Mouse (Mus musculus): Measurements from ENCODE around the gene Gm10134. TPM values are rescaled to one million over a fixed set of nuclear protein-coding genes. Genes with fewer than 3 reads are reported as not detected.
A peak's percentile ranks its signal among the peaks of the same experiment; 100 is the strongest.
"Not testable (repeated sequence)": the region's sequence is repeated elsewhere in the genome, so short reads cannot be mapped to it uniquely, and the experiment has no call there.

The Gm10134 gene
- polyA plus RNA-seq, 1 experiment = not detected

DNA sequence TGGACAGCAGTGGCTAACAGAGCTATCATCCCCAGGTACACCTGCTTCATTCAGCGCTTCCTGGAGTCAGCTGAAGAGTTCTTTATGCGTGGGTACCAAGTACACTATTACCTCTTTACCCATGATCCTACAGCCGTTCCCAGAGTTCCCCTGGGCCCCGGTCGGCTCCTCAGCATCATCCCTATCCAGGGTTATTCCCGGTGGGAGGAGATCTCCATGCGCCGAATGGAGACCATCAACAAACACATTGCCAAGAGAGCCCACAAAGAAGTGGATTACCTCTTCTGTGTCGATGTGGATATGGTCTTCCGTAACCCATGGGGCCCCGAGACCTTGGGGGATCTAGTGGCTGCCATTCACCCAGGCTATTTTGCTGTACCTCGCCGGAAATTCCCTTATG lies 1.2 kb upstream of the Gm10134 start:
- TF ChIP-seq POLR2A (IDR thresholded peaks at IDR 0.05; ENCODE audit: low read depth, low read length) = no peak
- Histone ChIP-seq H3K27ac (ENCODE audit: insufficient read depth, low read length) (no peak overlapping the region), H3K4me3 (ENCODE audit: insufficient read depth, low read length) (no peak overlapping the region), H3K4me1 (ENCODE audit: control insufficient read depth, insufficient read depth, low read length) (no peaks in the 10 kb centered on the region)

DNA sequence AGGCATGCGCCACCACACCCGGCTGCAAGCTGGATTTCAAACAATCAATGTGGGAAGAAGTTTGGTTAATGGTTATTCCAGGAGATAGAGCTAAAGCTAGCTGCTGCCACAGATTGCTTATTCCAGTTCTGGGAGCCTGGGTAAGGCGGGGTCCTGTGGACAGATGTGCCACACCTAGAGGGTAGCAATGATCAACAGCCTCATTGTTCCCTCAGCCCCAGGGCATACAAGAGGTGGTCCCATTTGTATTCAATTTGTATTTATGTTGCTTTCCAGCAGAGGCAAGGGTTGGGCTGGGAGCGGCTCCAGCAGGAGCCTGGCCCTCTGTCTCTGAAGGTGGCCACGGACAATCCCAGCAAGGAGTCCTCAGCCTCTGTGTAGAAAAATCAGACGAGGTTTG lies 396 bp downstream of the Gm10134 start:
- Histone ChIP-seq H3K4me1 (ENCODE audit: control insufficient read depth, insufficient read depth, low read length) (no peaks in the 10 kb centered on the region), H3K27ac (ENCODE audit: insufficient read depth, low read length) (no peak overlapping the region), H3K4me3 (ENCODE audit: insufficient read depth, low read length) (no peak overlapping the region)
- TF ChIP-seq CTCF (IDR thresholded peaks at IDR 0.05; ENCODE audit: borderline replicate concordance, insufficient read depth, low read length) (no peak), POLR2A (IDR thresholded peaks at IDR 0.05; ENCODE audit: low read depth, low read length) (no peak)

DNA sequence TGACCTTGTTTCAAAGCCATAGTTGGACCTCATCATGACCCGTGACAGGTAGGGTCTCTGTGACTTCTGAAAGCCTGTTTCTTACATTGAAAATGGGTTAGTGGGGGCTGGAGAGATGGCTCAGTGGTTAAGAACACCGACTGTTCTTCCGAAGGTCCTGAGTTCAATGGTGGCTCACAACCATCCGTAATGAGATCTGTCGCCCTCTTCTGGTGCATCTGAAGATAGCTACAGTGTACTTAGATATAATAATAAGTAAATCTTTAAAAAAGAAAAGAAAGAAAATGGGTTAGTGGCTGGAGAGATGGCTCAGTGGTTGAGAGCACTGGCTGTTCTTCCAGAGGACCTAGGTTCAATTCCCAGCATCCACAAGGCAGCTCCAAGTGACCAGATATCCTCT lies 5.7 kb downstream of the Gm10134 start:
- H3K4me1 ChIP-seq (ENCODE audit: control insufficient read depth, insufficient read depth, low read length); H3K4me3 ChIP-seq (ENCODE audit: insufficient read depth, low read length); H3K27ac ChIP-seq (ENCODE audit: insufficient read depth, low read length): not testable (repeated sequence)

DNA sequence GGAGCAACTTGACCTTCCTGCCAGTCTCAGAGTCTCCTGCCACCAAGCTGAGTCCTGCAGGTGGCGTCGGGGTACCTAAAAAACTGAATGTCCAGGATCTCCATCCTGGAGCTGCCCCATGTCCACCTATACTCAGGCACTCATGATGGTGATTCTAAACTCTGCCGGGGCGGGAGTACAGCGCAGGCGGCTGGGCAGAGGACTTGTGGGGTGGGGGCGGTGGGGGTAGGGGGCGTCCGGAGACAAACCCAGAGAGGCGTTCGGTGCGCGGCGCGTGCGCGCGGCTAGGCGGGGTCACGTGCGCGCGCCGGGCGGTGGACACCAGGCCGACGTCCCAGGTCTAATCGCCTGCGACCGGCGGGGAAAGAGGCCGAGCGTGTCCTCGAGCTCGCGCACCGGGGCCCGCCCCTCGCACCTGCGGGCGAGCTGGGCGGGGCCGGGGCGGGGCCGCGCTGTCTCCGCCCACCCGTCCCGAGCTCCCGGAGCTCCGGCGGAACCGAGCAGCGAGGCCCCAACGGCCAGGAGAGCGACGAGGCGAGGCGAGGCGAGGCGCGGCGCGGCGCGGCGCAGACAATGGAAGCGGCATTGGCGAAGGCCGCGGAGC lies 7.0 kb downstream of the Gm10134 start, which contains the start of gene Ralgds:
Gene Ralgds, plus strand, starts transcription at position 328 of the 604 bp plus-strand sequence.
- no peak within 1 kb of the TSS for H3K27ac ChIP-seq (ENCODE audit: insufficient read depth, low read length)
- TF ChIP-seq POLR2A (IDR thresholded peaks at IDR 0.05; ENCODE audit: low read depth, low read length) = peak; percentile 46
- no peak for TF ChIP-seq CTCF (IDR thresholded peaks at IDR 0.05; ENCODE audit: borderline replicate concordance, insufficient read depth, low read length)
- 0 out of 2 replicates have a peak, but pooled peaks cover 4% of the 10 kb centered on the region for H3K4me1 ChIP-seq (ENCODE audit: control insufficient read depth, insufficient read depth, low read length)
- H3K4me3 ChIP-seq (ENCODE audit: insufficient read depth, low read length) = peak within 1 kb of the TSS; percentile 52

DNA sequence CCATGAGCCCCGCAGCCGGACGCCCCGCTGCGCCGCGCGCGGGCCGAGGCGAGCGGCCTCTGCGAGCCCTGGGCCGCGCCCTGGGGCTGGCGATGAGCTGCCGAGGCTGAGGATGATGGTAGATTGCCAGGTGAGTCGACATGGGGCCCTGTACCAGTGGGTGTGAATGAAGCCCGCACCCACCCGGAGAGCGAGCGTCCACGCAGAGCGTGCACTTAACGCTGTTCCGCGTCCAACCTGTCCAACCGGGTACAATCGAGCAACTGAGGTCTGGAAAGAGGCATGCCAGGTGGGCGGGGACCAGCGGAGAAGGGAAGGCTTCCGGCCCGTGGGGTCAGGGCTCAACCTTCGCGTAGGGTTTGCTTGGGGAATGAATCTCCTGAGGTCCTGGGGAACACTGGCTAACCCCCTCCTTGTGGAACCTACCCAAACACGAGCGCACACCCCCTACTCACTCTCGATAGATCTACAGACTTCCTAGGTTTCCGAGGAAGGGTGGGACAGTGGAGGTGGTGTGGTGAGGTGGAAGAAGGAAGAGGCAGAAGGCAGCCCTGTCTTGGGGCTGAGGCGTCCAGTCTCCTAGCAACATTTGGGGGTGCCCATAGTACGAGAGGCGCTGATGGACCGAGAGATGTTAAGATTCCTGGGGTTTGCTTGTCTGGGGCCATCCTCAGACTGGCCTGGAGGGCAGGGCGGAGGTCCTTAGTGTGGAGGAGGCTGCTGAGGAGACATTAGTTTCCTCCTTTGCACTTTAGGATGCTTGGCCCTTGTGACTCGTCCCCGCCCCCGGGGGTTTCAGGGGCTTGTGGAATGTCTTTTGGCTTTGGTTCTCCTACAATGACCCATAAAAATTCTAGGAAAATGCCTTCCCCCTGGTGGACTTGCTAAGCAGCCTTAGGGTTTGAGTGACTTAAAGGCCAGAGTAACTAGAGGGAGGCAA lies 7.8 kb downstream of the Gm10134 start:
- peak overlapping the region; percentile 52 for H3K4me3 ChIP-seq (ENCODE audit: insufficient read depth, low read length)
- H3K4me1 ChIP-seq (ENCODE audit: control insufficient read depth, insufficient read depth, low read length) = 0 out of 2 replicates have a peak, but pooled peaks cover 4% of the 10 kb centered on the region
- H3K27ac ChIP-seq (ENCODE audit: insufficient read depth, low read length) = no peak overlapping the region
- TF ChIP-seq POLR2A (IDR thresholded peaks at IDR 0.05; ENCODE audit: low read depth, low read length) = no peak; the same call in 1 of the 2 replicates
- TF ChIP-seq CTCF (IDR thresholded peaks at IDR 0.05; ENCODE audit: borderline replicate concordance, insufficient read depth, low read length) = no peak

DNA sequence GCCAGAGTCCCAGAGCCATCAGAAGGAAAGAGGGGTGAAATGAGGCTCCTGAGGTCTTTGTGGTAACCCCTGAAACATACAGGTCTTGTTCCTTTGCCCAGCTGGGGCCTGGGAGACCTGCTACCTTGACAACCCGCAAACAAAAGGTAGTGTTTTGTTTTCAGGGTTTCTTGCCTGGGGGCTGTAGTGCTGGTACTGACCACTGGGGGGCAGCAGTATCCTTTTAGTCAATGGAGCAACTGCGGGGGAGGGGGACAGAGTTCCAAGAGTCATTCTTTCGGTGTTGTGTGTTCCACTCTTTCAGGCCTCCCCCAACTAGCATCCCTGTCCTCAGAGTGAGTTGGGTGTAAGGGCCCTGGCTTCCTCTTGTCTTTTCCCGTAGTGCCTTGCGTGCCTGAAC lies 8.6 kb downstream of the Gm10134 start:
- TF ChIP-seq CTCF (IDR thresholded peaks at IDR 0.05; ENCODE audit: borderline replicate concordance, insufficient read depth, low read length) (peak; percentile 52), POLR2A (IDR thresholded peaks at IDR 0.05; ENCODE audit: low read depth, low read length) (no peak)
- H3K27ac ChIP-seq (ENCODE audit: insufficient read depth, low read length) = no peak overlapping the region
- H3K4me3 ChIP-seq (ENCODE audit: insufficient read depth, low read length) = no peak overlapping the region
- 0 out of 2 replicates have a peak, but pooled peaks cover 4% of the 10 kb centered on the region for H3K4me1 ChIP-seq (ENCODE audit: control insufficient read depth, insufficient read depth, low read length)

DNA sequence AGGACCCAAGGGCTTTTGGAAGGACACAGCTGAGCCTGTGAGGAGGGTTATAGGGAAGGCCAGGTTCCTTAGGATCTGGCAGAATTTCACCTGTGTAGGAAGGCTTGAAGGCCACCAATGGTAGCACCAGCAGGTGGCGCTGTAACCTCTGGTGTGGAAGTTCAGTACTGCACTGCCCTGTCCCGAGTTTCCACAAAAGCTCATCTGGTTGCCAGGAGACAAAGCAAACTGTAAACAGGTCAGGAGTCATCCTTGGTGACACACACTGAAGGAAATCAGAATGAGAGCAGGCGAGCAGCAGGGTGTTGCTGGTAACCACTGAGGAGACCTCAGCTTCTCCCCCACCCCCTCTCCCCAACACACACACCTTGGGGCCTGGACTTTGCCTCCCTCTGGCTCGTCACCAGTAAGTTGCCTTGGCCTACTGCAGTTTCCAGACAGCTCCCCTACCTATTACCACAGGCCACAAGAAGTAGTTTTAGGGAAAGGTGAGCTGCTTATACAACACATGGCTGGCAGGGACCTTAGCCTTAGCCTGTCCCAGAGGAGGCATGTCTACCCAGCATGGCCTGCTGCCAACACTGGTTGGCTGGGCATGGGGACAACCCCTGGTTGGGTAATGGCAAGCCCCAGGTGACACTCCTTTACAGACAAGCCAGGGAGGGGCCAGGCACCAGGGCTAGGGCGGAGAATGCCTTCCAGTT lies 11.5 kb downstream of the Gm10134 start:
- Histone ChIP-seq H3K4me1 (ENCODE audit: control insufficient read depth, insufficient read depth, low read length) (0 out of 2 replicates have a peak, but pooled peaks cover 4% of the 10 kb centered on the region), H3K4me3 (ENCODE audit: insufficient read depth, low read length) (no peak overlapping the region), H3K27ac (ENCODE audit: insufficient read depth, low read length) (no peak overlapping the region)
- TF ChIP-seq CTCF (IDR thresholded peaks at IDR 0.05; ENCODE audit: borderline replicate concordance, insufficient read depth, low read length) (peak; percentile 91), POLR2A (IDR thresholded peaks at IDR 0.05; ENCODE audit: low read depth, low read length) (no peak)

DNA sequence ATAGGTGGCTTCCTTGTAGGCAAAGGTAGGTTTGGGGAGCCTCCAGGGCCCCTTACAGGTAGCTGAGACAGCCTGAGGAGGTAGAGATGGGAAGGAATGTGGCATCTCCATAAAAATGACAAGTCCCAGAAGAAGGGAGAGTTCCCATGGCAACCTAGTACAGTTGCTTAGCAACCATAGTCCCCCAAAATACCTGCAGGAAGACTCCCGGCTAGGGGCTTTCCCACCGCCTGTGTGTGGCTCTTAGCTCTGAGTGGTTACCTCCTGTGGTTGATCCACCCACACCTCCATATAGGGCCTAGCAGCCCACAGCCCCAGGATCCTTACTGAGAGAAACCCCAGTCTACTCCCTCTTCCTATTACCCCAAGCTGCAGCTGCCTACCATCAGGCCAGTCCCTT lies 12.3 kb downstream of the Gm10134 start:
- Histone ChIP-seq H3K4me1 (ENCODE audit: control insufficient read depth, insufficient read depth, low read length) (0 out of 2 replicates have a peak, but pooled peaks cover 4% of the 10 kb centered on the region), H3K4me3 (ENCODE audit: insufficient read depth, low read length) (no peak overlapping the region), H3K27ac (ENCODE audit: insufficient read depth, low read length) (no peak overlapping the region)
- TF ChIP-seq POLR2A (IDR thresholded peaks at IDR 0.05; ENCODE audit: low read depth, low read length) (no peak), CTCF (IDR thresholded peaks at IDR 0.05; ENCODE audit: borderline replicate concordance, insufficient read depth, low read length) (no peak)

DNA sequence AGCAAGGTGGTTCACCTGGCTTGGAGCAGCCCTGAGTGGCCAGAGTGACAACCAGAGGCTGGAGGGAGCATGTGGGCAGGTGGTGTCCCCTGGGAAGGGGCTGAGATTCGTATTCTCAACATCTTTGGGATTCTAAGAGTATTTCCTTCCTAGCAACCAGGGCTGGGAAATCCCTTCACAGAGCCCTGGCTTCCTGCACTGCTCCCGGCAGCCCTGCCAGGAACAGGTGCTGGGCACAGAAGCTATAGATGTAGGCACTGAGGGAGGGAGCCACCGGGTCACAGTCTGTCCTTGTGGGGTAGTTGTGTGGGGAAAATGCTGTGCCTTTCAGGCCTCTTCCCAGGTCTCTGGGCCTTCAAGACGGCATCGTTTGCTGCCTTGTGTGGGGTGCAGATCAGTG lies 14.7 kb downstream of the Gm10134 start:
- Histone ChIP-seq H3K4me1 (ENCODE audit: control insufficient read depth, insufficient read depth, low read length) (peaks cover 18% of the 10 kb centered on the region; the same call in 1 of the 2 replicates), H3K4me3 (ENCODE audit: insufficient read depth, low read length) (no peak overlapping the region), H3K27ac (ENCODE audit: insufficient read depth, low read length) (no peak overlapping the region)
- TF ChIP-seq CTCF (IDR thresholded peaks at IDR 0.05; ENCODE audit: borderline replicate concordance, insufficient read depth, low read length) (no peak), POLR2A (IDR thresholded peaks at IDR 0.05; ENCODE audit: low read depth, low read length) (no peak)

Data from embryonic fibroblast, embryonic 13.5 days (primary cell).